Mouse (Mus musculus): ENCODE measurements around the gene Serinc1.

Serinc1 gene

DNA sequence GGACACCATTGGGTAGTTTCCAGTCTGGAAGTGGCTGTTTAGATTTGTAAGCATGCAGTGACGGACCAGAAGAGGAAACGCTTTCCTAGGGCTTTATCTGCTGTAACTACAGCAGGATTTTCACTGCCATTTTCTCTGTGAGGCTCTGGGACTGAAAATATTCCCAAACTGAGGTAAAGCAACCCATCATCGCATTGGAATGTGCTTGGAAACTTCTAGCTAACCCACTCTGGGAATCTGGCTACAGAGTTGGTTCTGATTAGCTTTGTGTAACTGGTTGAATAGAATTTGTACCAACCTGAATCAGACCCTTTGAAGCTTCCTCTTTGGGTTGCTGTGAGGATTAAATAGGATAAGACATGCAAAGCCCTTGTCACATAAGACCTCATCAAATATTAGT, 47.6 kb downstream of the Serinc1 start:
- DNase-seq, result no peak

- DNase-seq, result no peak
These were observed 50.6 kb downstream of the Serinc1 start for GRCm38 (mm10) chr10:57481717-57482116.

DNA sequence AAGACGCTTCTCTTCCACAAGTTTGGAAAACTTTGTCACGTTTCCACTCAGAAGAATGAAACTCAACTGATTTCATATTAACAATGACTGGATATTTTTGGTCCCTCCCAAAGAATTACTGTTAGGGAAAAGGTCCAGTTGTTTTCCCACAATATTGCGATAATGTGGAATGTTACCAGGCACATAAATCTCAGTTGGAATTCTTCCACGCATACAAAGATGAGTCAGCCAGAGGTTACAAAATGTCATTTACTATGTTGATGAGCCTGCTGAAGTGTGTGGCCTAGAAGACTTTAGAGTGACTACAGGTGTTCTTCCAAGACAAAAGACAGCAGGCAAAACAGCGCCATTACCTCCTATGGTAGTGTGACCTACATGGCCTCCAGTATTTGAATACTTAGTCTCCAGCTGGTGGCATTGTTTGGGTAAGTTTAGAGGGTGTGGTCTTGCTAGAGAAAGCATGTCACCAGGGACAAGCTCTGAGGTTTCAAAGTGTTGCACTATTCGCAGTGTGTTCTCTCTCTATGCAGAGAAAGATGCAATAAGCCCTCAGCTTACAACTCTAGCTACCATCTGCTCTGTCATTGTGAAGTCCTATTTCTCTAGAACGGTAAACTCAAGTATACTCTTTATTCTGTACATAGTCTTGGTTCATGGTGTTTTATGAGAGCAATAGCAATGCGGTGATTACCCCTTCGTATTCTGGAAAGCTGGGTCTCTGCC, 55.0 kb downstream of the Serinc1 start:
- no peak for DNase-seq
